Mouse (Mus musculus): Measurements from ENCODE around the gene Lrmda.

Lrmda gene

DNA sequence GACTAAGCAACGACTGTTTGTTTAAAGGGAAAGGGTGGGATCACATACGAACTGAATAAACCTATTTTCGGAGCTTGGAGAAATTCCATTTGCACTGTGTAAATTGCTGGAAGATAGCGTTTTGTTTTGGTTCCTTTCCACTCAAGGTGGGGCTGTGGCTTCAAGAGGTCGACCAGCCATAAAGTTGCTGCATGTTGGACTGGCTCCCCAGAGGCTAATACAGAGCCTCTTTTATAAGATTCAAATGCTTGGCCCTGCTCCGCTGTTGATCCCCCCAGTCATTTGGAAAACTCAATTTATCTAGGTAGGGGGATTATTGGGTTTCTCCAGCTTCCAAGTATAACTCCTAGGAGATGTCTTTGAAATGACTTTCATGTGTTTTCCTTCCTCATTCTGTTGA is 137.5 kb downstream of the Lrmda start:
- no peak for DNase-seq (ENCODE audit: low read depth)

DNA sequence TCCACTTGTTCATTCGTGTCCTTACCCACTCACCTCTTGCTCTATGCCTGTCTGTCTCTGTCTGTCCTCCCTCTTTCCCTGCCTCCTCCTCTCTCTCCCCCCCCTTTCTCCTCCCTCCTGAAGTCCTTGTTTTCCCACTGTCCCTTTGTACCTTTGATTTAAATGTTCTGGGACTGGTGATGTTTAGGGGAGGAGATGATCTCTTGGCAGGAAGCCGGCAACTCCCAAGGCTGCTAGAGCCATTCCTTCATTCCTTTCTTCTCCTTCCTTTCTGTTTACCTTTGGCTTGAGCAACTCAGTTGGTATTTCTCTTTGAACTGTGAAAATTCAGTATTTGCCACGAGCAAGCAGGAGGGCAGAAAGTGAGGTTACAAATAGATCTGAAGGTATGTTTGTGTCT is 141.9 kb downstream of the Lrmda start:
- no peak for DNase-seq (ENCODE audit: low read depth)

DNA sequence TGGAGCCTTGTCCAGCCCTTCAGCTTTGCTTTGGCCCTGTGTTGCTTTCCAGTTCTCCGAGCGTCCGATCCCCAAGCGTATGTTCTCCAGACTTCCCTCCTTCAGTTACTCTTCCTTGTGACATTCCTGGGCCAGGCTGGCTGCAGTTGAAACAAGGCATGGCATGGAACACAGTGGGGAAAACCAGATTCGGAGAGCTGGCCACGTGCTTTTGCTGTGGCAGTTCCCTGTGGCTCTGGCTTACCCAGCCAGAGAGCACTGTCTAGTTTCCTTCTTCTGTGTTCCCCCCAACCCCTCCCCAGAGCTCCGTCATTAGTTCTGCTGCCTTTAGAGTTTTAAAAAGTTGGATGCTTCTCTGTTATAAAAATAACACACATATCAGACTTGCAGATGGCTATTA is 147.8 kb downstream of the Lrmda start:
- DNase-seq (ENCODE audit: low read depth): no peak

DNA sequence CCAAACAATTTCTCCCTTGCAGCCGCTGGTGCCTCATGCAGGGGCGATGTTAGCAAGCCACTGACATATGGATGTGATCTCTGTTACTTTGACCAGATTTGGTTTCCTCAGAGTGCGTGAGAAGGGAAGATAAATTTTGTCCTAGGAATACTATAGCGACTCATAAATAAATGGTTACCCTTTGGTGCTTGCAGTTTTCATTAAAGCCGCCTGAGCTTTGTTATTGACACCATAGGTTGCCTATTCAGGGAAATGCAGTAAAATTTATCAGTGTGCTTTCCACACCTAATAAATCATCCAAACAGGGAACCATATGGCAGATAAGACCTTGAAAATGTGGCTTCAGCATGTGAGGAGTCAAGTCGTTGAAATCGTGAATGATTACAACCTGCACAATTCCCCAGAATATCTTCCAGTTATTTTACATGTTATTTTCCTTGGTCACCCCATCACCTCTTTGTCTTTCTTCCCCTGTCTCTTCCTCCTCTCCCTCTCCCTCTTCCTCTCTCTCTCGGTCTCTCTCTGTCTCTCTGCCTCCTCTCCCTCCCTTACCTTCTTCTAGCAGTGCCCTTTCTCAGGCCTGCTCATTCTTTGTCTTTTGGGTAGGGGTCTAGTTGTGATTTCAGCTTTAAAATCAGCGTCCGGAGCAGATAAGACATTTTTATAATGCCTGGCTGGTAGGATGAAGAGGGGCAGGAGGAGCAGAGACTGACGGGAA is 148.7 kb downstream of the Lrmda start:
- DNase-seq (ENCODE audit: low read depth): no peak

DNA sequence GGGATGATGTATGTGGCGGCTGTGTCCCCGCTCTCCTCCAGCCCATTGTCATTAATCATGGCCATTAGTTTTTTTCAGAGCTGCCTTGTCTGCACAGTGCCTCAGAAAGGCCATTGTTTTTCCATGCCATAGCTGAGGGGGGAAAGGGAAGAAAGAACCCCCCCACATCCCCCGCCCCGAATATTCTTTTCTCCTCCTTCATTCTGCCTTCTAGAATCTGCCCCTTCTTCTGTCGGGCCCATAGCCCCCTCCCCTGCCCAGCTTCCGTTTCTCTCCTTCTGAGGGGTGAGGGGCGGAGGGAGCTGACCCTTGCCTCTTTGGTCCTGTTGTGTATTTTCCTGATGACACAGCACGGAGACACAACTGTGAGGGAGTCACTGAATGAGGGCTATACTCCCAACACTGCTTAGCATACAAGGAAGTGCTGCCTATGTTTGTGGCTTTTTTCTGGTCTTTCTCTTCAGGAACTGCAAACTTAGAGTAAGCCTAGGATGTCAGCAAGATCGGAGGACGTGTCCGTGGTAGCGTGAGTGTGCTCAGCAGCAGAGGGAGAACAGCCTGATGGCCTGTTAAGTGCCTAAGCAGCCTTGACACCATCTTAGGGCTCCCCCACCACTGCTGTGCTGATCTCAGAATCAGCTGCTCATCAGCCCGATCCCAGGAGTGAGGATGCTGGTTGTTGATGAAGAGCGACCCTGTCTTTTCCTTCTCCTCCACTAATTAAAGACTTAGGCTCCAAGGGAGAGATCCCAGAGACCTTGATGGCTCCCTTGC is 149.5 kb downstream of the Lrmda start:
- DNase-seq (ENCODE audit: low read depth): no peak

DNA sequence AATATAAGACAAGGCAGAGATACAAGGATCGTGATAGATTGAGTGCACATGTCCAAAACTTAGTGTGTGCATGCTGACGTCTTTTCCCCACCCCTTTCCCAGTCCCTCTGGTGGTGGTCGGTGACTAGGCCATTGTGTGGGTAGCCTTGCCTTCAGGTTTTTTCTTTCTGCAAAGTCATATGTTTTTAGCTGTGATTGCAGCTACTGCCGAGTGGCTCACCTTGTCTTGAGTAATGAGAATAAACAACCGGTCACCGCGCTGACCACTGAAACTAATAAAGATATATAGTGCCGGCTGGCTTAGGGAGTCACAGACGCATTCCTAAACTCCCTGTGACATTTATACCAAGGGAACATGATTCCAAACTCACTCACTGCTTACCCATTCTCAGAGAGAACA is 155.2 kb downstream of the Lrmda start:
- DNase-seq (ENCODE audit: low read depth): peak; percentile 25

DNA sequence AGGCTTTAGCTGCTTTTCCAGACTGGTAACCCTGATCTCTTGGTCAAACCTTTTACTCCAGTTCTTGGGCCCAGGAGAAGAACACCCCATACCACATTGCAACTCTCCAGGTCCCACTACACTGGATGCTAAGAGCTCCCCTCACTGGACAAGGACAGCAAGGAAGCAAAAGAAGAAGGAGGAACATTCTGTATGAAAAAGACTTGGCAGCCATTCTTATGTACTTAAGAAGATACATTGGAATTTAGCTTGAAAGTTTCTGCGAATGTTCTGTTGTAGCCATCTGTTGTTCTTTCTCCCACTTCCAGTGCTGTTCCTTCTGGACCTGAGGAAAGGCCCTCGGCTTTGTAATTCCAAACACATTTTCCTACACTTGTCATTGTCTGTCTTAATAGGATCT is 160.2 kb downstream of the Lrmda start:
- peak; percentile 50 for DNase-seq (ENCODE audit: low read depth)

DNA sequence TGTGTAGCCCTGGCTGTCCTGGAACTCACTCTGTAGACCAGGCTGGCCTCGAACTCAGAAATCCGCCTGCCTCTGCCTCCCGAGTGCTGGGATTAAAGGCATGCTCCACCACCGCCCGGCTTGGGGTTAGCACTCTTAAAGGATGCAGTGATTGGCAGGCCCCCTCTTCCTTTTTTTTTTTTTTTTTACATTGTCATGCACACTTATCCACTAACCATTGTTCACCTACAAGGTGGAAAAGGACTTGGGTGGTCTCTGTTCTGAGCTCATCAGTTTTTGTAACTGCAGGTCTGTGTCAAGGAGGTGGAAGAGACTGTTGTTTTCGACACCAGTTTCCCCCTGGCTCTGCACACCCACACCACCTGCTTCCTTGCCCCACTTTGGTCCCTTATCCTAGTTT is 162.0 kb downstream of the Lrmda start:
- no peak for DNase-seq (ENCODE audit: low read depth)

DNA sequence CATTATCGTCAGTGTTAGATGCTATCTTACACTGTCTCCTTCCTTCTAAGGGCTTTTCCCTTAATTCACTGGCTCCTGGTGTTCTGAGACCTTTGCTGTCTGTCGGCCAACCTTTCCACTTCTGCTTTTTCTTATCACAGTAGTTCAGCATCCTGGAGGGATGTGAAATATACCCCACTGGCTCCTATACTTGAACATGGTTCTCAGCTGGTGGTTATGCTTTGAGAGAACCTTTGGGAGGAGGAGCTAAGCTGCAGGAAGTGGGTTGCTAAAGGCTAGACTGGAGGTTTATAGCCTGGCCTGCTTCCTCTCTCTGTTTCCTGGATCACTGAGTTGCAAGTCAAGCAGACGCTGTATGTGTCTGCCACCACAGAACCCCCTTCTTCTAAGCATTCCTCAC is 163.7 kb downstream of the Lrmda start:
- peak; percentile 100 for DNase-seq (ENCODE audit: low read depth)

DNA sequence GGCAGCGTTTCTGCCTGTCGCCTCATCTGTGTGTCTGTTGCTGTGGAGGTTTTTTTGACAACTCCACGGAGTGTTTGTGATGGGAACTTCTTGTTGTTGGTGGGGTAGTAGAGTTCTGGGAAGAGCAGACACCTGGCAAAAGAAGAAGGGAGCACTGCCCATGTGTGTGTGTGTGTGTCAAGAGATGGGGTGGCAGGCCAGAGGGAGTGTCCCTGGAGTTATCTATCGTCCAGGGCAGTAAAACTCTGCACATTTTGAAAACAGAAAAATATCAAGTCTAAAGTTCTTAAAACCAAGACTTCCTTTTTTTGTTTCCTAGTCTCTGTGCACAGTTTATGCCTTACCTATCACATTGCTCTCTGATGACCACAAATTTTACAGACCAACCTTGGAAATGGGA is 165.9 kb downstream of the Lrmda start:
- DNase-seq (ENCODE audit: low read depth): peak; percentile 60

DNA sequence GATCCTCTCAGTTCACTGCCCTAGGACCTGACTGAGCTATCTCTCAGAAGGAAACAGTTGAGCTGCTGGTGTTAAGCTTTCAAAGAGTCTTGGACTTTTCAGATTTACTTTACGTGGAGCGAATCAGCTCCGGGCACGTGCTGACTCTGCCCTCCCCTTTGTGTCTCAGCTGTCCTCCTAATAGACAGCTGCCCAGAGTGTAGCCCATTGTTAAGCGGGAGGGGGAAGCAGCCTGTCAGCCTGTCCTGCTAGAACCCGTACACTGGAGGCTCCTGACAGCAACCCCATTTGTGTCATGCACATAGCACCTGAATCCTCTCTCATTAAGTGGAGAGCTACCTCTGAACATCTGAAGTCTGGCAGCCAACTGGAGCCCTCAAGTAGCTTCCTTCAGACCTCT is 170.6 kb downstream of the Lrmda start:
- DNase-seq (ENCODE audit: low read depth): no peak

DNA sequence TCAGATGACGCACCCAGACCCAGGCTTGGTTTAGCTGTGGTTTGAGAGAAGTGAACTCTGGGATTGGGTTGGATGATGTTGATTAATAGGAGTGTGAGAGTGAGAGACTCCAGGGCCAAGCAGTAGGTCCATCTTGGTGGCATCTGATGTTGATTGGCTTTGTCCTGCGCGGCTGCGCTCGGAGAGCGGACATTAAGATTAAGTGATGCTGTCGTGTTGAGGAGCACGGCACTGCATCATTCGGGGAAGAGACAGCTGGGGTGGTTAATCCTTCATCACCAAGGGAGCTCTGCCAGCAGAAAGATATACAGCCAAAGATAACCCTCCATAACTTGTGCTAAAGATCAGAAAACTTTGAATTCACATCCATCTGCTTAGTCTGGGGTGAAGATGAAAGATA is 172.7 kb downstream of the Lrmda start:
- DNase-seq (ENCODE audit: low read depth): no peak

DNA sequence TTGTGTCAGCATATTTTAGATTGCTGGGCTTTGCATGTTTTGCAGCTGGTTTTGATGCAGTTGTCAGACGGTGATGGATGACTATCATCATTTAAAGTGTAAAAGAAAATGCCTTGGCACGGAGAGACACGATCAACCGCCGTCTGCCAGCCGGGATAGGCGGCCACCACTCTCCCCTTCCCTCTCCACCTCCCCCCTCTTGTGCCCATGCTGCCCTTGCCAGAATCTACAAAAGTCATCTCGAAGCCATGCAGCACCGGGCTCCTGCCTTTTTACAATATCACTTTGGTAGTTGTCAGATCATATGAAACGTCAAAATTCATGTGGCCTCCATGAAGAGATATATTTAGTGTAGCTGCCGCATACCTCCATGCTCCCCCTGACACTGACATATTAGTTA is 178.5 kb downstream of the Lrmda start:
- no peak for DNase-seq (ENCODE audit: low read depth)

DNA sequence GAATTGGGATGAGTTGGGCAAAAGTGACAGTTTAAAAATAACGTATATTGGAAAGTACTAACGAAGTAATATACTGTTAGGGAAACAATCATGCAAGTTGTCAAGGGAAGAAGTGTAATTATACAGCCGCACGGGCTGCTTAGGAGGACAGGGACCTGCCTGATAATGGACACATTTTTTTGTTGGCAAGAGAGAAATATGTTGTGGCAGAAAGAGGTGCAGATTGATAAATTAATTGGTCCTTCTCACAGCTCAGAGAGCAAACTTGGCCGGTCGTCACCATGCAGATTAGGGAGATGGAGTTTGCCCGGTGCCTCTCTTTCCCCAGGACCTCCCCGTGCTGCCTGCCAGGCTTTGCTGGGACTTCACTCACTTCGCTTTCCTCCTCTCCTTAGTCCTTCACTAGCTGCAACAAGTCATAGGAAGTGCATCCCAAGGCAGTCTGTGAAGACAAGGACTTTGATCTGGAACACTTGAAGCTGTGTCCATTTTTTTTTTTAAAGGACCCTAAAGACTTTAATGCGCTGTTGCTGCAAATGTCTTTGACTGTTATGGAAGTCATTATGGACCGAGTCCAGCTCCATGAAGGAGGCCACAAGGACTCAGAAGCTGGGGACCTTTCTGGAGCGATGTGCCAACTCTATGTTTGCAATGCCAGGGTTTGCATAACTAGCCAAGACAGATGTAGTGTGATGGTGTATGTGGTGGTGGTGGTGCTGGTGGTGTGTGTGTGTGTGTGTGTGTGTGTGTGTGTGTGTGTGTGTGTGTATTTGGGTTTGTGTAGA is 179.3 kb downstream of the Lrmda start:
- DNase-seq (ENCODE audit: low read depth): no peak

DNA sequence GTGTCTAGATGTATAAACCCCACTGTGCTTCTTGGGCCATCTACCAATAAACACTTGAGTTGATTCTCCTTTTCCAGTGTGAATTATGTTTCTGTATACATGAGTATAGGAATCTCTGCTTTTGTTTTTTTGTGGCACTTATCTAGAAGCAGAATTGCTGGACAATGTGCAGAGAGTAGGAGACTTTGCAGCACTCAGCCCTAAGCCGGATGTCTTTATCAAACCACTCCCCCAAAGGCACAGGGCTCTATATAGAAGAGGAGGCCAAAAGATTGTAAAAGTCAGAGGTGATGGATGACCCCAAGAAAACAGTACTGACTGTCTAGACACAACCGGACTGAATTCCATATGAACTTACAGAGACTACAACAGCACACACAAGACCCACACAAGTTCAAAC is 182.2 kb downstream of the Lrmda start:
- no peak for DNase-seq (ENCODE audit: low read depth)

DNA sequence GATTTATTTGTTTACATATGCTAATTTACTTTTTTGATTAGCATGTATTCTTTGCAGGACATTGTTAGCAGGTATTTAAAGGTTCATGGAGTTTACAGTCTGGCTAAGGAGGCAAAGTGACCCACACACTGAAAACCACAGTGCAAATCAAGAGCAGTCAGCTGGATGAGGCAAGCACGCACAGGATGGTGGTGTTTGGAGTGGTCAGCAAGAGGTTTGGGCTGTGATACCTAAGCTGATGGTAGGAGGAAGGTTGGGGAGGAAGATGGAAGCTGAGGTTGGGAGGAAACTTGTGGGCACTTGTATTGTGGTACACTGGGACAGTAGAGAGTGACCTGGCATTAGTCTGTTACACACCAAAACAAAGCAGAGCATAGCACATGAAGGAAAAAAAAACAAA is 191.1 kb downstream of the Lrmda start:
- peak; percentile 56 for DNase-seq (ENCODE audit: low read depth)

DNA sequence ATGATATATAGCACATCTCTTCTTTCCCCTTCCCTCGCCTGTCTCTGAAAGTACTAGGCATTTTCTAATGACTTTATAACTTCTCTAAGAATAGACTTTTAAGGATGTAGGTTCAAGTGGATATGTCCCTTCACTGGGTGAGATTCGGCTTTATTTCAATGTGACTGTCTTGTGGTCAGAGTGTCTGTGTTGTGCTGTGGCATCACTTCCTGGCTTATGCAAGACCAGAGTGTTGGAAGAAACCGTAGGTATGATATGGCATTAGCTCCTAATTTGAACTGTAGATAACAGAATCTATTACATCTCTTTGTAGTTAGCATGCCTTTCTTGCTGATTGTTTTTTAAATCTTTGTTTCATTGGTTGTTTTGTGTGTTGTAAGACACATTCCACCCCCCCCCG is 198.7 kb downstream of the Lrmda start:
- DNase-seq (ENCODE audit: low read depth): peak; percentile 91

DNA sequence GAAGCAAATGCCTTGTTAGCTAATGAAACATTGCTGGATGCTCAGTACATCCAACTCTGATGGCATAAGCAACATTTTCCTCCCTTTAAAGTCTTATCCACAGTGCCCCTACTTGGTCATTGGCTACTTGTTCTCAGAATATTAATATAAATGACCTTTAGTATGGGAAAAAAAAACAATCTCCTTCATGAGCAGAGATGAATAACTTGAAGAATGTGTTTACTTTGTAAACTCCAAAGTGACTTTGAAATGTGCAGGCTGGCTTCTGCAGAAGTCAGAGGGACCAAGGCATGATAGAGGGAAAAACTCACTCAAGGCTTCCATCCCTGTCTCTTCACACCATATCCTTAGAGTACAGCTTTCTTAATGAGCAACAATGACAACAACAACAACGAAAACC is 202.5 kb downstream of the Lrmda start:
- DNase-seq (ENCODE audit: low read depth): no peak

DNA sequence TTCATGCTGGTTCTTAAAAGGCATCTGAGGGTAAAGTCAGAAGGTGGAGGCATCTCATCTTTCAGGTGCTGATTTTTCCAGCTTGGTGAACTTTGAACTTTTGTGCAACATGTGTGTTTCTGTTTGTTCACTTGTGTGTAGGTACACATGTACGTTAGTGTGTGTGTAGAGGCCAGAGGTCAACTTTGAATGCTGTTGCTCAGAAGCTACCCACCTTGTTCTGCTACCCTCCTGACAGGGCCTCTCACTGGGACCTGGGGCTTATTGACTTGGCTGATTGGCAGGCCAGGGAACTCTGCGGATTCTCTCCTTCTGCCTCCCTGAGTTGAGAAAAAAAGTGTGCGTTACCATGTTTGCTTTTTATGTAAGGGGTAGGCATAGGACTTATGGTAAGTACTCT is 203.1 kb downstream of the Lrmda start:
- DNase-seq (ENCODE audit: low read depth): no peak

DNA sequence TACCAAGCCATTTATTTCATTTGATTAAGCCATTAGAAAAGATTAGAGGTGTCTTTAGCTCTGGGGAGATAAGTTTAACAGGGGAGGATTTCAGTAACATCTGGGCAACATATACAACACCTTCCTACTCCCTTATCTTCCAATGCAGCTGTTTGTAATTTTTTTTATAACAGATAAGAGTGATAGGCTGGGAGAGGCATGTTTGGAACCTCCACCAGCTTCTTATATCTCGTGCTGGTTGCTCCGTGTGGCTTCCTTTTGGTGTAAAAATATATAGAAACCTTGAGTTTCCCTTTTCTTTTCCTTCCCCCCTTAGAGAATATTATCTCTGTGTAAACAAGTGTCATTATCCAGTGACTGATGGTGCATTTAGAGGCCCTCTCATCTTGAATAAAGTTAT is 206.7 kb downstream of the Lrmda start:
- peak; percentile 84 for DNase-seq (ENCODE audit: low read depth)

DNA sequence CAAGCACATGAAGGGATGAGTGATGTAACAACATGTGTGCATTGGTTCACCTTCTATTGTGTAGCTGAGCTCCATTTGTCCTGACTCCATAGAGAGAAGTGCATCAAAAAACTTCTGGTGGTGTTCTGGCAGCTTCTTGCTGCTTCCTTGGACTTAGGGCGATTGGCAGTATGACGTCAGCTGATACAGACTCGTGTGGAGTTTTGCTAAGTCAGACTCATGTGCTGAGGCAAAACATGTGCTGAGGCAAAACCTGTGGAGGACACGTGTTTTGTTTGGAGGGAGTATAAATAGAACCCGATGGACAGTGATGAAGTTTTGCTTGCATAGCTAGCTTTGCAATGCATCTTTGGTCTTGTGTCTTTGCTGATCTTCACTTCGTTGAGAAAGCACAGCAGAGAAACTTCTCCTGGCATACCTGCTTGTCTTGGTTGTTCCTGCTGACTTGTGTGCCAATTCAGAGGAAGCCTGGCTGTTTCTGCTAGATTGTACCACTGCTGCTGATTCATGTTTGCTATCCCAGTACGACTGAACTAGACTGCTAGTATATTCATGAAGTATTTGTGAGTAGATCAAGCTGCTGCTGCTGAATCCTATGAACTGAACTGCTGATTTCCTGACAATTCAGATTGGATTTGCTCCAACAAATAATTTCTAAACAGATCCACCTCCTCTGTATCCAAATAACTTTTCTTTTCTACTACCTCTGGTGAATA is 208.9 kb downstream of the Lrmda start:
- DNase-seq (ENCODE audit: low read depth): no peak

DNA sequence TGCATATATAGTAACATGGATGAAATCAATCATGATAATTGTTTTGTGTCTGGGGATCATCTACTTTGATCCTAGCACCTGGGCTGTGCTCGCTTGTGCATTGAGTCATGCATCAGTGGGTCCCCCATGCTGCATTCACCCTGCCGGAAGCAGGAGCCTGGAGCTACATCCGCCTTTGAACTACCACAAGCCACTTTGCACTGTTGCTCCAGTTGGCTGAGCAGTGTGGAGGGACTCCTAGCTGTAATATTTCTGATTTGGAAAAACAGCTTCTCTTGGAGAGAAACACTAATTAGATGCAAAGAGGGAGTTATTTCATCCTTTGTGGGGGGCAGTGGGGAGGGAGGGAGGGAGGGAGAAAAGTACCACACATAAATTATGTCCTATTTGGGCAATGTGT is 220.8 kb downstream of the Lrmda start:
- DNase-seq (ENCODE audit: low read depth): no peak
